ENCODE assay signal across 8 mouse cellular contexts in genomic region chr8:119557132-119557531, GRCm38 (mm10). TPM values are rescaled to one million over a fixed set of nuclear protein-coding genes. Genes with fewer than 3 reads are reported as not detected.
DNase-seq lines count a peak whose midpoint lies in the region; ATAC-seq and TF ChIP-seq lines count a peak whose summit lies in the region.

No protein-coding gene starts in this region.

- DNase-seq in cerebellum, adult 2 months, result no peak
- no peak for DNase-seq in cerebellum, postnatal 14 days
- no peak for DNase-seq in neural tube, embryonic 11.5 days (ENCODE audit: low spot score)
- no peak for DNase-seq in neural tube, embryonic 10.5 days (ENCODE audit: extremely low spot score, low spot score)
- no peak for DNase-seq in stomach, postnatal 0 days (ENCODE audit: low spot score)
- no peak for DNase-seq in retina, postnatal 1 day
- no peak for DNase-seq in cerebellum, adult 8-10 months

- peak overlapping the region; percentile 51 for H3K4me2 ChIP-seq in neural tube, embryonic 11.5 days (ENCODE audit: low read depth)
- peak overlapping the region; percentile 69 for H3K4me2 ChIP-seq in limb, embryonic 15.5 days
- H3K4me2 ChIP-seq in stomach, postnatal 0 days (replicated peaks; ENCODE audit: low read depth), result peak overlapping the region; percentile 70

- 54% methylated on average over 9 of the region's 9 CpGs for WGBS in cerebellum, adult 2 months
- WGBS in neural tube, embryonic 11.5 days, result 89% methylated on average over 9 of the region's 9 CpGs
- 72% methylated on average over 9 of the region's 9 CpGs for WGBS in limb, embryonic 15.5 days
- WGBS in stomach, postnatal 0 days, result 64% methylated on average over 9 of the region's 9 CpGs

- H3K4me1 ChIP-seq in cerebellum, adult 2 months (ENCODE audit: control insufficient read depth, insufficient read depth, low read length), result peaks cover 14% of the 10 kb centered on the region; the same call in 1 of the 2 replicates
- H3K4me1 ChIP-seq in neural tube, embryonic 11.5 days (ENCODE audit: control insufficient read depth, insufficient read depth, low read length), result peaks cover 8% of the 10 kb centered on the region
- H3K4me1 ChIP-seq in limb, embryonic 15.5 days, result peaks cover 56% of the 10 kb centered on the region
- peaks cover 4% of the 10 kb centered on the region; the same call in 1 of the 2 replicates for H3K4me1 ChIP-seq in stomach, postnatal 0 days (replicated peaks; ENCODE audit: control insufficient read depth, insufficient read depth)

- H3K4me3 ChIP-seq in cerebellum, adult 2 months (replicated peaks; ENCODE audit: insufficient read depth, low read depth, low read length), result peak overlapping the region; percentile 88
- peak overlapping the region; percentile 77 for H3K4me3 ChIP-seq in neural tube, embryonic 11.5 days (ENCODE audit: low read depth, low read length)
- H3K4me3 ChIP-seq in limb, embryonic 15.5 days, result peak overlapping the region; percentile 81
- H3K4me3 ChIP-seq in stomach, postnatal 0 days (ENCODE audit: low read depth, low read length), result peak overlapping the region; percentile 76; the same call in 1 of the 2 replicates

- H3K9me3 ChIP-seq in neural tube, embryonic 11.5 days (ENCODE audit: control insufficient read depth, low read length), result no peaks in the 10 kb centered on the region
- no peaks in the 10 kb centered on the region for H3K9me3 ChIP-seq in limb, embryonic 15.5 days
- no peaks in the 10 kb centered on the region for H3K9me3 ChIP-seq in stomach, postnatal 0 days (ENCODE audit: control insufficient read depth, low read length)

- TF ChIP-seq CTCF in cerebellum, adult 2 months (IDR thresholded peaks at IDR 0.05; ENCODE audit: borderline replicate concordance, insufficient read depth, low read depth, low read length), result no peak
- no peak for TF ChIP-seq CTCF in stomach, postnatal 0 days (IDR thresholded peaks at IDR 0.05; ENCODE audit: low read depth)

- TF ChIP-seq POLR2A in cerebellum, adult 2 months (IDR thresholded peaks at IDR 0.05; ENCODE audit: borderline replicate concordance, insufficient read depth, low read length), result no peak

- H3K27ac ChIP-seq in cerebellum, adult 2 months (ENCODE audit: insufficient read depth, low read length), result no peak overlapping the region
- H3K27ac ChIP-seq in neural tube, embryonic 11.5 days (ENCODE audit: low read depth, low read length), result no peak overlapping the region
- no peak overlapping the region for H3K27ac ChIP-seq in limb, embryonic 15.5 days
- no peak overlapping the region for H3K27ac ChIP-seq in stomach, postnatal 0 days (replicated peaks)

- ATAC-seq in neural tube, embryonic 11.5 days (ENCODE audit: insufficient read depth, low FRiP score, low TSS enrichment), result no peak
- no peak for ATAC-seq in limb, embryonic 15.5 days (ENCODE audit: insufficient number of reproducible peaks, low FRiP score, low TSS enrichment, low read depth)
- ATAC-seq in stomach, postnatal 0 days (ENCODE audit: low FRiP score, low TSS enrichment), result no peak

- no peaks in the 10 kb centered on the region for H3K27me3 ChIP-seq in cerebellum, adult 2 months (ENCODE audit: control insufficient read depth, insufficient read depth, low read length)
- H3K27me3 ChIP-seq in neural tube, embryonic 11.5 days (ENCODE audit: control insufficient read depth, insufficient read depth, low read length), result no peaks in the 10 kb centered on the region
- no peaks in the 10 kb centered on the region for H3K27me3 ChIP-seq in limb, embryonic 15.5 days
- no peaks in the 10 kb centered on the region for H3K27me3 ChIP-seq in stomach, postnatal 0 days (ENCODE audit: control insufficient read depth, insufficient read depth, low read length)

- peak overlapping the region; percentile 83; the same call in 1 of the 2 replicates for H3K9ac ChIP-seq in neural tube, embryonic 11.5 days (ENCODE audit: low read length)
- H3K9ac ChIP-seq in limb, embryonic 15.5 days, result peak overlapping the region; percentile 77; the same call in 1 of the 2 replicates
- H3K9ac ChIP-seq in stomach, postnatal 0 days (ENCODE audit: low read length), result 0 out of 2 replicates have a peak overlapping the region, but pooled peaks have one; percentile 35

- no peak for TF ChIP-seq EP300 in stomach, postnatal 0 days (optimal IDR thresholded peaks at IDR 0.05)

- H3K36me3 ChIP-seq in neural tube, embryonic 11.5 days (ENCODE audit: control insufficient read depth, insufficient read depth, low read length), result 0 out of 2 replicates have a peak, but pooled peaks cover 4% of the 10 kb centered on the region
- H3K36me3 ChIP-seq in limb, embryonic 15.5 days, result peaks cover 5% of the 10 kb centered on the region
- 0 out of 2 replicates have a peak, but pooled peaks cover under 1% of the 10 kb centered on the region for H3K36me3 ChIP-seq in stomach, postnatal 0 days (ENCODE audit: control insufficient read depth, insufficient read depth, low read length)

RNA-seq across cellular contexts. Expression of gene Mbtps1, which starts 1.4 kb away (rescaled TPM):
- polyA plus RNA-seq in cerebellum, adult 2 months (2012; rRNA removed), result 81.6 and 89.4 TPM in 2 replicates
- 97.5 and 105 TPM in 2 replicates for polyA plus RNA-seq in neural tube, embryonic 11.5 days (2014; fragmentation: Nextera tagmentation; extraction: Ambion mirVana)
- polyA plus RNA-seq in limb, embryonic 15.5 days (2015; fragmentation: Nextera tagmentation; extraction: Ambion mirVana), result 122 and 126 TPM in 2 replicates
- polyA plus RNA-seq in stomach, postnatal 0 days (2015; fragmentation: Nextera tagmentation; extraction: Ambion mirVana), result 37.1 and 38.4 TPM in 2 replicates

RNA-seq across cellular contexts. Expression of gene Hsdl1, which starts 17.9 kb away (rescaled TPM):
- polyA plus RNA-seq in cerebellum, adult 2 months (2012; rRNA removed), result 42.4 and 45.0 TPM in 2 replicates
- polyA plus RNA-seq in neural tube, embryonic 11.5 days (2014; fragmentation: Nextera tagmentation; extraction: Ambion mirVana), result 74.4 and 87.6 TPM in 2 replicates
- polyA plus RNA-seq in limb, embryonic 15.5 days (2015; fragmentation: Nextera tagmentation; extraction: Ambion mirVana), result 31.7 and 33.2 TPM in 2 replicates
- 21.3 and 21.4 TPM in 2 replicates for polyA plus RNA-seq in stomach, postnatal 0 days (2015; fragmentation: Nextera tagmentation; extraction: Ambion mirVana)

RNA-seq across cellular contexts. Expression of gene Dnaaf1, which starts 17.9 kb away (rescaled TPM):
- polyA plus RNA-seq in cerebellum, adult 2 months (2012; rRNA removed), result 0.20 and 0.27 TPM in 2 replicates
- not detected in 2 replicates for polyA plus RNA-seq in neural tube, embryonic 11.5 days (2014; fragmentation: Nextera tagmentation; extraction: Ambion mirVana)
- 0.06 and 0.09 TPM in 2 replicates for polyA plus RNA-seq in limb, embryonic 15.5 days (2015; fragmentation: Nextera tagmentation; extraction: Ambion mirVana)
- 0.24 and 0.30 TPM in 2 replicates for polyA plus RNA-seq in stomach, postnatal 0 days (2015; fragmentation: Nextera tagmentation; extraction: Ambion mirVana)

RNA-seq across cellular contexts. Expression of gene Taf1c, which starts 47.9 kb away (rescaled TPM):
- 14.2 and 14.6 TPM in 2 replicates for polyA plus RNA-seq in cerebellum, adult 2 months (2012; rRNA removed)
- polyA plus RNA-seq in neural tube, embryonic 11.5 days (2014; fragmentation: Nextera tagmentation; extraction: Ambion mirVana), result 11.7 and 14.1 TPM in 2 replicates
- polyA plus RNA-seq in limb, embryonic 15.5 days (2015; fragmentation: Nextera tagmentation; extraction: Ambion mirVana), result 11.4 and 11.7 TPM in 2 replicates
- 5.9 and 6.2 TPM in 2 replicates for polyA plus RNA-seq in stomach, postnatal 0 days (2015; fragmentation: Nextera tagmentation; extraction: Ambion mirVana)

RNA-seq across cellular contexts. Expression of gene Adad2, which starts 55.4 kb away (rescaled TPM):
- polyA plus RNA-seq in cerebellum, adult 2 months (2012; rRNA removed), result 0.11 TPM in 2 replicates
- polyA plus RNA-seq in neural tube, embryonic 11.5 days (2014; fragmentation: Nextera tagmentation; extraction: Ambion mirVana), result 0.12 TPM in 1 of 2 replicates, not detected in the other
- 0.08 TPM in 1 of 2 replicates, not detected in the other for polyA plus RNA-seq in limb, embryonic 15.5 days (2015; fragmentation: Nextera tagmentation; extraction: Ambion mirVana)
- not detected in 2 replicates for polyA plus RNA-seq in stomach, postnatal 0 days (2015; fragmentation: Nextera tagmentation; extraction: Ambion mirVana)
